Mouse (Mus musculus) MEL (cell line): Measurements from ENCODE around the gene Kif24. TPM values are rescaled to one million over a fixed set of nuclear protein-coding genes. Genes with fewer than 3 reads are reported as not detected.

Source experiments
- DNase-seq: peaks from one replicate; pipeline ENCODE4 v3.0.0; 2011; ENCODE audit warnings: low read depth, low spot score
- H3K27ac ChIP-seq: 2 replicates; pipeline ENCODE4 v1.5.1; 2012; ENCODE audit warnings: low read depth, mild to moderate bottlenecking, control low read depth, low read length, moderate library complexity; ENCODE audit not compliant: control insufficient read depth
- H3K27me3 ChIP-seq, 2 experiments: fragments of 150-350 bp in 1 of 2; sonication (generic) in 1 of 2; 2 replicates each; pipeline ENCODE4 v1.6.1; 2012; ENCODE audit warnings: low read length in 2 of 2, mild to moderate bottlenecking in 2 of 2, improper control_type of control experiment in 1 of 2, moderate library complexity in 1 of 2; ENCODE audit not compliant: insufficient read depth in 2 of 2, control insufficient read depth in 1 of 2
- H3K36me3 ChIP-seq, 2 experiments: 2 replicates each; pipeline ENCODE4 v1.6.1; 2012 to 2014; ENCODE audit warnings: low read length in 2 of 2, improper control_type of control experiment in 1 of 2, inconsistent platforms in 1 of 2, mild to moderate bottlenecking in 1 of 2; ENCODE audit not compliant: insufficient read depth in 2 of 2, control insufficient read depth in 1 of 2
- H3K4me1 ChIP-seq, 2 experiments: fragments of 150-350 bp in 1 of 2; sonication (generic) in 1 of 2; 2 replicates each; pipeline ENCODE4 v1.6.1; 2012; ENCODE audit warnings: low read length in 2 of 2, improper control_type of control experiment in 1 of 2, mild to moderate bottlenecking in 1 of 2; ENCODE audit not compliant: insufficient read depth in 2 of 2, control insufficient read depth in 1 of 2
- H3K4me3 ChIP-seq, 2 experiments: fragments of 150-350 bp in 1 of 2; sonication (generic) in 1 of 2; 2 replicates each; pipeline ENCODE4 v1.5.1; 2012; ENCODE audit warnings: low read depth in 2 of 2, low read length in 2 of 2, mild to moderate bottlenecking in 2 of 2, moderate library complexity in 2 of 2, control low read depth in 1 of 2, improper control_type of control experiment in 1 of 2; ENCODE audit not compliant: control insufficient read depth in 1 of 2, insufficient read depth in 1 of 2
- H3K79me2 ChIP-seq: 2 replicates; pipeline ENCODE4 v1.6.1; 2012; ENCODE audit warnings: mild to moderate bottlenecking, low read length, moderate library complexity; ENCODE audit not compliant: control insufficient read depth, poor library complexity, insufficient read depth
- H3K9ac ChIP-seq: 2 replicates; pipeline ENCODE4 v1.6.1; 2012; ENCODE audit warnings: low read depth, mild to moderate bottlenecking, control low read depth, low read length, moderate library complexity; ENCODE audit not compliant: control insufficient read depth, poor library complexity, severe bottlenecking
- H3K9me3 ChIP-seq: fragments of 150-350 bp; sonication (generic); replicated peaks from 2 replicates; pipeline ENCODE4 v1.6.1; 2012; ENCODE audit warnings: mild to moderate bottlenecking, low read length, improper control_type of control experiment, moderate library complexity; ENCODE audit not compliant: insufficient read depth
- ELF1 ChIP-seq: IDR thresholded peaks from 2 replicates; pipeline ENCODE4 v1.6.1; 2014; ENCODE audit warnings: low read depth, mild to moderate bottlenecking, inconsistent platforms, low read length, improper control_type of control experiment, moderate library complexity
- EP300 ChIP-seq, 2 experiments: IDR thresholded peaks; 2 replicates each; pipeline ENCODE4 v1.6.1; 2011; ENCODE audit warnings: improper control_type of control experiment in 2 of 2, low read length in 2 of 2, low read depth in 1 of 2, mild to moderate bottlenecking in 1 of 2
- GATA1 ChIP-seq: IDR thresholded peaks from 2 replicates; pipeline ENCODE4 v1.6.1; 2011; ENCODE audit warnings: low read depth, low read length, improper control_type of control experiment
- HCFC1 ChIP-seq: IDR thresholded peaks from 2 replicates; pipeline ENCODE4 v1.6.1; 2012; ENCODE audit warnings: low read depth, mild to moderate bottlenecking, inconsistent platforms, low read length, improper control_type of control experiment, moderate library complexity
- MAFK ChIP-seq: IDR thresholded peaks from 2 replicates; pipeline ENCODE4 v1.6.1; 2011; ENCODE audit warnings: low read depth, mild to moderate bottlenecking, low read length, improper control_type of control experiment, borderline replicate concordance
- MAX ChIP-seq: IDR thresholded peaks from 2 replicates; pipeline ENCODE4 v1.6.1; 2011; ENCODE audit warnings: low read length, improper control_type of control experiment
- MAZ ChIP-seq: IDR thresholded peaks from 2 replicates; pipeline ENCODE4 v1.6.1; 2012; ENCODE audit warnings: low read depth, mild to moderate bottlenecking, inconsistent platforms, low read length, improper control_type of control experiment
- MEF2A ChIP-seq: IDR thresholded peaks from 2 replicates; pipeline ENCODE4 v1.6.1; 2014; ENCODE audit warnings: low read depth, mild to moderate bottlenecking, inconsistent platforms, low read length, improper control_type of control experiment; ENCODE audit not compliant: poor library complexity, insufficient replicate concordance, severe bottlenecking; ENCODE audit errors: extremely low read depth
- MXI1 ChIP-seq: IDR thresholded peaks from 2 replicates; pipeline ENCODE4 v1.6.1; 2011; ENCODE audit warnings: mild to moderate bottlenecking, low read depth, low read length, improper control_type of control experiment
- MYB ChIP-seq: IDR thresholded peaks from 2 replicates; pipeline ENCODE4 v1.6.1; 2011; ENCODE audit warnings: mild to moderate bottlenecking, low read depth, low read length, improper control_type of control experiment
- RCOR1 ChIP-seq: IDR thresholded peaks from 2 replicates; pipeline ENCODE4 v1.6.1; 2012; ENCODE audit warnings: low read depth, mild to moderate bottlenecking, inconsistent platforms, low read length, improper control_type of control experiment
- TAL1 ChIP-seq: IDR thresholded peaks from 2 replicates; pipeline ENCODE4 v1.6.1; 2012; ENCODE audit warnings: mild to moderate bottlenecking, inconsistent platforms, low read length, moderate library complexity, mixed read lengths
- TBP ChIP-seq: IDR thresholded peaks from 2 replicates; pipeline ENCODE4 v1.8.0; 2011; ENCODE audit warnings: low read depth, low read length, improper control_type of control experiment
- UBTF ChIP-seq: IDR thresholded peaks from 2 replicates; pipeline ENCODE4 v1.6.1; 2012; ENCODE audit warnings: low read depth, mild to moderate bottlenecking, inconsistent platforms, low read length, improper control_type of control experiment, moderate library complexity, borderline replicate concordance; ENCODE audit not compliant: insufficient read depth
- USF1 ChIP-seq: IDR thresholded peaks from 2 replicates; pipeline ENCODE4 v1.6.1; 2014; ENCODE audit warnings: low read depth, mild to moderate bottlenecking, inconsistent platforms, low read length, improper control_type of control experiment, moderate library complexity
- USF2 ChIP-seq, 2 experiments: IDR thresholded peaks; 2 replicates each; pipeline ENCODE4 v1.6.1; 2011 to 2012; ENCODE audit warnings: improper control_type of control experiment in 2 of 2, low read length in 2 of 2, borderline replicate concordance in 1 of 2, inconsistent platforms in 1 of 2, low read depth in 1 of 2, mild to moderate bottlenecking in 1 of 2; ENCODE audit not compliant: insufficient read depth in 1 of 2
- polyA plus RNA-seq, 2 experiments: library from polyadenylated mRNA; stranded (reverse) in 1 of 2; unstranded in 1 of 2; fragments of >175 nt in 1 of 2; fragments of >200 nt in 1 of 2; gene quantifications; 2 replicates each; pipeline versions ENCODE4 v1.2.1 to v1.2.4; 2012; ENCODE audit warnings: low replicate concordance in 2 of 2, low read depth in 1 of 2; ENCODE audit not compliant: insufficient read length in 2 of 2, insufficient read depth in 1 of 2, missing spikeins in 1 of 2
- total RNA-seq: library from RNA; depleted of rRNA; stranded (reverse); fragments of 300-350 nt; gene quantifications from 2 replicates; pipeline ENCODE4 v1.2.3, GENCODE M21; 2012

The Kif24 gene
- total and polyA plus RNA-seq, 3 experiments = 11.6 to 13.2 TPM; not detected in 1

DNA sequence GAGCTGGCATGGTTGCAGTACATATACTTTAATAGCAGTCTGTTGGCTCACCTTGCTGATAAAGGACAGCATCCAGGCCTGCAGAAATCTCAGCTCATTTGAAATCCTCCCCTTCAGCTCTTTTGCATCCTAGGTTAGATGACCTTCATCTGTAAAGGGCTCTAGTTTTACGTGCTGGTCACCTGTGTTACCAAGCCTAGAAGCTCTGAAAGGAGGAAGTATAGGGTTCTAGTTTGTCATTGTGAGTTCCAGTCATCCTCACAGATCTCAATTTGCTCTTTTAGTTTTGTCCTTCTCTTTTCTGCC is 6.7 kb upstream of the Kif24 start:
- H3K9me3 ChIP-seq = no peaks in the 10 kb centered on the region
- no peaks in the 10 kb centered on the region for H3K79me2 ChIP-seq
- H3K9ac ChIP-seq = no peak overlapping the region
- H3K36me3 ChIP-seq = no peaks in the 10 kb centered on the region
- H3K27ac ChIP-seq = no peak overlapping the region
- TF ChIP-seq ELF1 (no peak), HCFC1 (no peak), MXI1 (no peak), RCOR1 (no peak), MAFK (no peak), USF2 (IDR thresholded peaks at IDR 0.05; ENCODE audit: borderline replicate concordance in 1 of 2, insufficient read depth in 1 of 2, low read depth in 1 of 2, low read length in 2 of 2) (no peak), MAZ (no peak), TBP (no peak), GATA1 (no peak), USF1 (no peak), MEF2A (no peak), UBTF (no peak), TAL1 (no peak), MAX (no peak), MYB (no peak), EP300 (IDR thresholded peaks at IDR 0.05; ENCODE audit: low read depth in 1 of 2, low read length in 2 of 2) (no peak)
- H3K27me3 ChIP-seq = no peaks in the 10 kb centered on the region
- no peaks in the 10 kb centered on the region for H3K4me1 ChIP-seq
- no peak for DNase-seq
- H3K4me3 ChIP-seq = no peak overlapping the region

- no peak overlapping the region for H3K9ac ChIP-seq
- no peak overlapping the region for H3K27ac ChIP-seq
- H3K36me3 ChIP-seq = no peaks in the 10 kb centered on the region
- DNase-seq = no peak
- no peaks in the 10 kb centered on the region for H3K79me2 ChIP-seq
- no peak overlapping the region for H3K4me3 ChIP-seq
- no peaks in the 10 kb centered on the region for H3K27me3 ChIP-seq
- H3K4me1 ChIP-seq = peaks cover 0 to 1% of the 10 kb centered on the region in 2 experiments; a peak in 1 of 4 replicates
- no peaks in the 10 kb centered on the region for H3K9me3 ChIP-seq
- TF ChIP-seq HCFC1 (0 out of 2 replicates have a peak, but pooled peaks have one; percentile 20), TAL1 (no peak), MAX (no peak), MYB (no peak)
Observed at GRCm38 (mm10) chr4:41470684-41471383, 6.1 kb upstream of the Kif24 start.
